8 mouse cellular contexts compared by ENCODE assay signal in the genomic region with DNA sequence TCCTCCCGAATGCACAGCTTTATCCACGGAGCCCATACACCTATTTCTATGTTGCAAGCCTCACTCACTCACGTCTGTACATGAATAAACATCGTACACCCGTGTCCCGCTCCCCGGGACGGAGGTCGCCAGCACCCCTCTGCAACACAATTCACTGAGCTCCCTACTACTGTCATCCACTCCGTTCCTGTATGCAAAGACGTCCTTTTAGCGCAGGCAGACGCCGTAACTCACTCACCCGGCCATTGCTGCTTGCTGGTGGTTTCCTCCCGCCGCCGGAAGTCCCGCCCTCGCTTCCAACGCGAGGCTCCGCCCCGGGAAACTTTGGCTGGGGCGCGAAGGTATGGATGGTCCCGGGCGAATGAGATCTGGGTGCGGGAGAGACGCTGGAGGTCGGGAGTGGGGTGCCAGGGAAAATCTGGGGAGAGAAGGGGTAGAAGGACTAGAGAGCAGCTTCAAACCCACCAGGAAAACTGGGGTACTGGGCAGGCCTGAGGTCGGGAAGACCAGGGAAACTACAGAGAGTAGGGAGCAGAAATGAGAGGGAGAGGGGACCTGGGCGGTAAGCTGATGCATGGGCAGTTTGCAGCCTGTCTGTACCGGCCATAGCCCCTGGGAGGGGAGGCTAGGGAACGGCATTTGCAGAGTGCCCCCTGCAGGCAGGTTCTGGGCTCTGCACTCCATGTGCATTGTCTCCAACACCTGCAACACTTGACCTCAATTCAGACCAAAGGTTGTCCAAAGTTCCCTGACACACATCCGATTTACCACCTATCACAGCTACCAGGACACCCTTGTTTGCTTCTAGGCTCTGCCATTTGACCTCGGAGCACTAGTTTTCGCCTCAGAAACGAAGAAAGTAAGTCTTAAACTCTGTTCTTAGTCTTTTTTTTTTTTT. TPM values are rescaled to one million over a fixed set of nuclear protein-coding genes. Genes with fewer than 3 reads are reported as not detected.
DNase-seq lines count a peak whose midpoint lies in the region; ATAC-seq lines count a peak whose summit lies in the region.

TSS of gene Mrm2 (minus strand) at position 284 of the 898 bp plus-strand sequence.

- H3K9me3 ChIP-seq in intestine, embryonic 15.5 days, result no peaks in the 10 kb centered on the region

- peak within 1 kb of the TSS; percentile 58 for H3K9ac ChIP-seq in intestine, embryonic 15.5 days

- H3K27ac ChIP-seq in intestine, embryonic 15.5 days, result peak within 1 kb of the TSS; percentile 92

- H3K4me2 ChIP-seq in intestine, embryonic 15.5 days (replicated peaks), result peak within 1 kb of the TSS; percentile 90

- peak within 1 kb of the TSS; percentile 45 for H3K4me3 ChIP-seq in intestine, embryonic 15.5 days (replicated peaks)

- ATAC-seq in intestine, embryonic 15.5 days, result peak; percentile 93

- H3K36me3 ChIP-seq in intestine, embryonic 15.5 days, result peaks cover 10% of the 10 kb centered on the region; the same call in 1 of the 2 replicates

- no peaks in the 10 kb centered on the region for H3K27me3 ChIP-seq in intestine, embryonic 15.5 days (replicated peaks)

- WGBS in intestine, embryonic 15.5 days, result under 1% methylated on average over 39 of the region's 39 CpGs

- DNase-seq in adrenal gland, adult 2 months, result peak; percentile 91
- peak; percentile 77 for DNase-seq in embryo, embryonic 11.5 days (ENCODE audit: low read depth, low spot score)
- DNase-seq in gastrocnemius, postnatal 36 days, result peak; percentile 80 to 81
- DNase-seq in left cerebral cortex, postnatal 25 days (ENCODE audit: low spot score in 2 of 2), result peak; percentile 71 to 72
- DNase-seq in mesoderm, embryonic 11.5 days (ENCODE audit: low read depth, low spot score), result peak; percentile 88
- peak; percentile 80 for DNase-seq in right cerebral cortex, postnatal 25 days
- DNase-seq in urinary bladder, postnatal 36 days (ENCODE audit: low spot score in 2 of 2), result peak; percentile 82 to 86

- intact Hi-C loops in gastrocnemius, postnatal 36 days (cut with DNase I), result loop anchor here (2.0 kb wide), 1 partner anchor 493 kb away; no protein-coding TSS in a partner anchor
- intact Hi-C loops in left cerebral cortex, postnatal 25 days (cut with DNase I), result loop anchor here (5.0 kb wide), 1 partner anchor 85 kb away; the partner anchor contains the start of gene Eif3b

- 0 out of 2 replicates have a peak, but pooled peaks cover 11% of the 10 kb centered on the region for H3K4me1 ChIP-seq in intestine, embryonic 15.5 days (replicated peaks)

RNA-seq across cellular contexts. Expression of gene Mrm2, which starts in this region (rescaled TPM):
- total RNA-seq in adrenal gland, adult 2 months (2021), result 10 to 100 TPM in 1 of 2 experiments, 1 to 10 TPM in 1; 9.2 to 22.6 TPM
- polyA plus RNA-seq in adrenal gland, adult 2 months (2012; rRNA removed), result 9.6 and 10.1 TPM in 2 replicates
- 1 to 10 TPM; 5.7 to 6.1 TPM for total RNA-seq in gastrocnemius, postnatal 36 days (2021)
- polyA plus RNA-seq in intestine, embryonic 15.5 days (2015; fragmentation: Nextera tagmentation; extraction: Ambion mirVana), result 19.0 and 19.7 TPM in 2 replicates
- 10 to 100 TPM in 1 of 2 experiments, 1 to 10 TPM in 1; 9.5 to 10.7 TPM for total RNA-seq in left cerebral cortex, postnatal 25 days (2021)

Comparison
In these comparisons a context has a peak if more than half of its experiments do, and no peak if none do; other contexts are left out.
1. Peak in every context shown above with its lines: DNase-seq, ATAC-seq, H3K4me3 ChIP-seq and H3K27ac ChIP-seq.